Mouse (Mus musculus): ENCODE measurements around the gene Setd2. TPM values are rescaled to one million over a fixed set of nuclear protein-coding genes. Genes with fewer than 3 reads are reported as not detected.

Setd2 gene
- polyA plus RNA-seq, 1 experiment from 2014 or later = 19.7 TPM

DNA sequence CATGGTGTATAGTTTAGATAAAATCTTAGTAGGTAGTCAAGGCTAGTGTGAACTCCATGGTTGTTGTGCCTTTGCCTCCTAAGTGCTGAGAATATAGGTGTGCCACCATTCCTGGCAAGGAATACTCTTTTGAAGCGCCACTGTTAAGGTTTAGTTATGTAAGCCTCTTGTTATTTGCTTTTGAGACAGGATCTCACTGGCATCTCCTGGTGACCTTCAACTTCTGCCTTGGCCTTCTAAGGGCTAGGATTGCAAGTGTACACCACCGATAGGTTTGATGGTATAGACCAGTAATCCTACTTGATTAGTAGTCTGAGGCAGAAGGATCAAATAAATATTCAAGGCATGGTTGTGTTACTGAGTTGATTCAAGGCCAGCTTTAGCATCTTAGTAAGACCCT lies 4.2 kb downstream of the Setd2 start:
- no peaks in the 10 kb centered on the region for H3K9me3 ChIP-seq (replicated peaks)
- no peaks in the 10 kb centered on the region for H3K27me3 ChIP-seq
- peaks cover 34% of the 10 kb centered on the region for H3K4me1 ChIP-seq (replicated peaks)
- no peaks in the 10 kb centered on the region for H3K36me3 ChIP-seq
- no peak for ATAC-seq (replicated peaks; ENCODE audit: insufficient number of reproducible peaks, insufficient read depth, low FRiP score, low read depth)
- H3K9ac ChIP-seq = no peak overlapping the region
- H3K27ac ChIP-seq = no peak overlapping the region
- 89% methylated on average over 2 of the region's 2 CpGs for WGBS
- no peak overlapping the region for H3K4me2 ChIP-seq
- no peak overlapping the region for H3K4me3 ChIP-seq

GRCm38 (mm10) chr9:110538511-110538910 lies 6.1 kb downstream of the Setd2 start:
- Histone ChIP-seq H3K36me3 (no peaks in the 10 kb centered on the region), H3K27ac (no peak overlapping the region), H3K9ac (no peak overlapping the region), H3K27me3 (no peaks in the 10 kb centered on the region), H3K4me3 (no peak overlapping the region), H3K4me2 (no peak overlapping the region), H3K9me3 (replicated peaks) (no peaks in the 10 kb centered on the region), H3K4me1 (replicated peaks) (peaks cover 36% of the 10 kb centered on the region)
- ATAC-seq (replicated peaks; ENCODE audit: insufficient number of reproducible peaks, insufficient read depth, low FRiP score, low read depth) = no peak

DNA sequence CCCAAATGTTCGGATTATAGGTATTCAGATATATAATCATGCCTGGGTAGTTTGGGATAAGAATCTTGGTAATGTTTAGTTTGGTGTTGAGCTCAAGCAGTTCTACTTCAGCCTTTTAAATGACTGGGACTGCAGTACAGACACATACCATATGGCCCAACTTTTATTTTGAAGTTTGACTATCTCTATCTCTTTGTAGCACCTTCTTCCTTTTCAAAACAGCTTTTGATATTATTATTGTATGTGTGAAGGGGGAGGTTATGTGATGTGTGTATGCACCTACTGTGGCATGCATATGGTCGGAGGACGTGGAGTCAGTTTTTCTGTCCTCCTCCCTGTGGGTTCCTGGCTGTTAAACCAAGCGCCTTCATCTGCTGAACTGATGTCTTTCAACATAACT lies 9.6 kb downstream of the Setd2 start:
- Histone ChIP-seq H3K4me2 (no peak overlapping the region), H3K9ac (no peak overlapping the region), H3K36me3 (no peaks in the 10 kb centered on the region), H3K4me3 (no peak overlapping the region), H3K27ac (no peak overlapping the region), H3K27me3 (no peaks in the 10 kb centered on the region), H3K4me1 (replicated peaks) (0 out of 2 replicates have a peak, but pooled peaks cover 6% of the 10 kb centered on the region), H3K9me3 (replicated peaks) (no peaks in the 10 kb centered on the region)
- no peak for ATAC-seq (replicated peaks; ENCODE audit: insufficient number of reproducible peaks, insufficient read depth, low FRiP score, low read depth)
- WGBS = 74% methylated on average over 4 of the region's 4 CpGs

DNA sequence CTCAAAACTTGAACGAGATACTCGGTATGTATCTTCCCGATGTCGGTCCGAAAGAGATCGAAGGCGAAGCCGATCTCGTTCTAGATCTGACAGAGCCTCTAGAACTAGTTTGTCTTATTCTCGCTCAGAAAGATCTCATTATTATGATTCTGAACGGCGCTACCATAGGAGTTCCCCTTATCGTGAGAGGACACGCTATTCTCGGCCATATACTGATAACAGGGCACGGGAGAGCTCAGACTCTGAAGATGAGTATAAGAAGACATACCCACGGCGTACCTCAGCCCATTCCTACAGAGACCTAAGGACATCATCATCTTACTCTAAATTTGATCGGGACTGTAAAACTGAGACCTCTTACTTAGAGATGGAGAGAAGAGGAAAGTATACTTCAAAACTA lies 15.9 kb downstream of the Setd2 start:
- 0 out of 2 replicates have a peak, but pooled peaks cover 2% of the 10 kb centered on the region for H3K4me1 ChIP-seq (replicated peaks)
- 86% methylated on average over 19 of the region's 19 CpGs for WGBS
- no peak for ATAC-seq (replicated peaks; ENCODE audit: insufficient number of reproducible peaks, insufficient read depth, low FRiP score, low read depth)

DNA sequence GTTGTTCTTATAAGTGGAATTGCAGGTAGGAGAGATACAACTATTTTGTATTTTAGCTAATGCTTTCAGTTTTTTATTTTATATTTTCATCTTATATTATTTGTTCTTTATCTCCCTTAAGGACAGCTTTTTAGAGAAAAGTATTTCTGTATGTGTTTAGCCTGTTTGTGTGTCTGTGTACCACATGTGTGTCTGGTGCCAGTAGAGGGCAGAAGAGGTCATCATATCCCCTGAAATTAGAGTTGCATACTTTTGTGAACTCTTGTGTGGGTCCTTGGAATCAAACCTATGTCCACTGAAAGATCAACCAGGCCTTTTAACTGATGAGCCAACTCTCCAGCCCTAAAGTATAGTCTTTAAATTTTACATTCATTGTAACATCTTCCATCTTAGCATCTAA lies 35.9 kb downstream of the Setd2 start:
- Histone ChIP-seq H3K4me2 (no peak overlapping the region), H3K27ac (no peak overlapping the region), H3K27me3 (no peaks in the 10 kb centered on the region), H3K4me1 (replicated peaks) (no peaks in the 10 kb centered on the region), H3K9me3 (replicated peaks) (no peaks in the 10 kb centered on the region), H3K4me3 (no peak overlapping the region), H3K36me3 (peaks cover 76% of the 10 kb centered on the region), H3K9ac (no peak overlapping the region)
- no peak for ATAC-seq (replicated peaks; ENCODE audit: insufficient number of reproducible peaks, insufficient read depth, low FRiP score, low read depth)

More for the DNA sequence above, 15.9 kb downstream of the Setd2 start:
- Histone ChIP-seq H3K27me3 (no peaks in the 10 kb centered on the region), H3K4me2 (no peak overlapping the region), H3K9ac (no peak overlapping the region), H3K36me3 (peaks cover 55% of the 10 kb centered on the region), H3K4me3 (no peak overlapping the region), H3K9me3 (replicated peaks) (no peaks in the 10 kb centered on the region), H3K27ac (no peak overlapping the region)

DNA sequence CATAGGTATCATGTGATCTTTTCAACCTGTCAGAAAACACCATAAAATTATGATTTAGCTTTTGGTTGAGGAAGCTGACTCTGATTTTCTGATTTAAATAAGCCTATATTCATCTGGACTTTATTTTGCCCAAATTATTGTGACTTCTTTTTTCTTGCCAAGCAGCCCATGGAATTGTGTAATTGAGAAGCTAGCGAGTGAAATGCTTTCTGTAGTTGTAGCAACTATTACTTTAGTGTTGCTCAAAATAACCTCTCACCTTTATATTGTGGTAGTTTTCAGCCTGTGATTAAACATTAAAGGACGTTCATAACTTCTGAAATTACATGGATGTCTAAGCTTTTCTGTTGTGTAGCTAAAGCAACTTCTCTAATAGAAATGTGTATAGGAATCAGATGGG lies 49.8 kb downstream of the Setd2 start:
- H3K27ac ChIP-seq = no peak overlapping the region
- no peak overlapping the region for H3K4me2 ChIP-seq

GRCm38 (mm10) chr9:110583521-110583920 lies 51.1 kb downstream of the Setd2 start:
- Histone ChIP-seq H3K9me3 (replicated peaks) (no peaks in the 10 kb centered on the region), H3K27ac (no peak overlapping the region), H3K36me3 (peaks cover 9% of the 10 kb centered on the region; the same call in 1 of the 2 replicates), H3K4me2 (no peak overlapping the region), H3K27me3 (no peaks in the 10 kb centered on the region), H3K9ac (no peak overlapping the region), H3K4me3 (no peak overlapping the region), H3K4me1 (replicated peaks) (peaks cover 4% of the 10 kb centered on the region; the same call in 1 of the 2 replicates)
- WGBS = 79% methylated on average over 1 of the region's 1 CpGs
- ATAC-seq (replicated peaks; ENCODE audit: insufficient number of reproducible peaks, insufficient read depth, low FRiP score, low read depth) = no peak

More for the DNA sequence above, 49.8 kb downstream of the Setd2 start:
- no peak overlapping the region for H3K9ac ChIP-seq
- H3K36me3 ChIP-seq = peaks cover 14% of the 10 kb centered on the region
- H3K9me3 ChIP-seq (replicated peaks) = no peaks in the 10 kb centered on the region
- no peak overlapping the region for H3K4me3 ChIP-seq
- ATAC-seq (replicated peaks; ENCODE audit: insufficient number of reproducible peaks, insufficient read depth, low FRiP score, low read depth) = no peak
- H3K27me3 ChIP-seq = no peaks in the 10 kb centered on the region
- WGBS = 90% methylated on average over 2 of the region's 2 CpGs
- H3K4me1 ChIP-seq (replicated peaks) = peaks cover 4% of the 10 kb centered on the region; the same call in 1 of the 2 replicates

GRCm38 (mm10) chr9:110611471-110611870 lies 79.1 kb downstream of the Setd2 start:
- no peak overlapping the region for H3K9ac ChIP-seq
- no peaks in the 10 kb centered on the region for H3K9me3 ChIP-seq (replicated peaks)
- H3K36me3 ChIP-seq = peaks cover 32% of the 10 kb centered on the region
- H3K27ac ChIP-seq = no peak overlapping the region
- WGBS = 86% methylated on average over 3 of the region's 3 CpGs
- no peak for ATAC-seq (replicated peaks; ENCODE audit: insufficient number of reproducible peaks, insufficient read depth, low FRiP score, low read depth)
- H3K4me3 ChIP-seq = no peak overlapping the region
- H3K27me3 ChIP-seq = no peaks in the 10 kb centered on the region
- no peak overlapping the region for H3K4me2 ChIP-seq
- H3K4me1 ChIP-seq (replicated peaks) = no peaks in the 10 kb centered on the region

DNA sequence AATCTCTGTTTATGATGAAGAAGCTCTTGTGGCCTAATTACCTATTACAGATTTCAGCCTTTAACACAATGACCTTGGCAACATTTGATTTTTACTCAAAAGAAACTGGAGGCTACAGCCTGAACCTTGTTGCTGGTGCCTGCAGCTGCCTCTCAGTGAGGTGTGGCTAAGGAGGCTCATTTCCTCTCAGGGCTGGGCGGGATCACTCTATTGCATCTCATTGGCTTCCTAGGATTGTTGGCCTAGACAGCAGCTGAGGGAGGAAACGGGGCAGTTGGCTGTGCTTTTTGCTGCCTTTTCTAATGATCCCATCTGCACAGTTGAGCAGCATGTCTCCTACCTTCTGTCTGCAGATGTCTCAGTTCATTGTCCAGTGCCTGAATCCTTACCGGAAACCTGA lies 84.7 kb downstream of the Setd2 start:
- ATAC-seq (replicated peaks; ENCODE audit: insufficient number of reproducible peaks, insufficient read depth, low FRiP score, low read depth) = no peak
- H3K4me3 ChIP-seq = no peak overlapping the region
- no peak overlapping the region for H3K9ac ChIP-seq
- H3K27ac ChIP-seq = no peak overlapping the region
- H3K4me2 ChIP-seq = no peak overlapping the region
- 69% methylated on average over 3 of the region's 3 CpGs for WGBS
- H3K36me3 ChIP-seq = peaks cover 55% of the 10 kb centered on the region
- H3K9me3 ChIP-seq (replicated peaks) = no peaks in the 10 kb centered on the region
- H3K27me3 ChIP-seq = no peaks in the 10 kb centered on the region
- H3K4me1 ChIP-seq (replicated peaks) = no peaks in the 10 kb centered on the region

GRCm38 (mm10) chr9:110620180-110620579 lies 87.8 kb downstream of the Setd2 start:
- H3K9ac ChIP-seq = no peak overlapping the region
- H3K27ac ChIP-seq = no peak overlapping the region
- ATAC-seq (replicated peaks; ENCODE audit: insufficient number of reproducible peaks, insufficient read depth, low FRiP score, low read depth) = no peak
- WGBS = 84% methylated on average over 7 of the region's 7 CpGs
- H3K27me3 ChIP-seq = no peaks in the 10 kb centered on the region
- peaks cover 45% of the 10 kb centered on the region for H3K36me3 ChIP-seq
- no peak overlapping the region for H3K4me2 ChIP-seq
- H3K4me1 ChIP-seq (replicated peaks) = peaks cover 8% of the 10 kb centered on the region
- no peak overlapping the region for H3K4me3 ChIP-seq
- H3K9me3 ChIP-seq (replicated peaks) = no peaks in the 10 kb centered on the region

- H3K9me3 ChIP-seq (replicated peaks) = no peaks in the 10 kb centered on the region
- H3K27ac ChIP-seq = no peak overlapping the region
- peaks cover 13% of the 10 kb centered on the region for H3K4me1 ChIP-seq (replicated peaks)
- H3K4me3 ChIP-seq = no peak overlapping the region
- WGBS = 90% methylated on average over 7 of the region's 7 CpGs
- no peak overlapping the region for H3K4me2 ChIP-seq
- H3K27me3 ChIP-seq = no peaks in the 10 kb centered on the region
- peaks cover 40% of the 10 kb centered on the region for H3K36me3 ChIP-seq
- no peak overlapping the region for H3K9ac ChIP-seq
- no peak for ATAC-seq (replicated peaks; ENCODE audit: insufficient number of reproducible peaks, insufficient read depth, low FRiP score, low read depth)
Measured at GRCm38 (mm10) chr9:110620685-110621084, 88.3 kb downstream of the Setd2 start.

DNA sequence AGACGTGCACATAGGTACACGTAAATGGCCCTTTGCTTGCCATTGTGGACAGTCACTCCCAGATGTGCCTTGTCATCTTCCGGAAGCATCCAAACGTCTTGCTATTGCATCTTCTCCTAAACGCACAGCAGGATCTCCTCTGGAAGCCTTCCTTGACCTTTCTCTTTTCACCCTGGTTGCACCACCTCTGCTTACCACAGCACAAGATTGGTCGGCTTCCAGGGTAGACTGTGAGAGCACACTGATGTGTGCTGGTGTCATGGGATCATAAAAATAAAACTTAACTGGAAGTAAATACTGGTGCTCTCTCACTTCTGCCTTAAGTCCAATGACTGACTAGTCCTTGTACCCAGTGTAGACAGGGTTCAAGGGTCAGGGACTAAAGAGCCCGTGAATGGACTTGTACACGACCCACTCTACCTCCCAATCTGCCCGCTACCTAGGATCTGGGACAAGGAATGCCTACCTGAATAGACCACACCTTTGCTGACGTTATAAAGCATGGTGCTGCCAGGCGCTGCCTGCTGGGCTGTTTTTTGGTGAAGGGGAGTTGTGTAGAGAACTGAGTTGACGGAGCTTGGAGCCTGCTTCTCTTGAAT lies 90.3 kb downstream of the Setd2 start:
- no peak for ATAC-seq (replicated peaks; ENCODE audit: insufficient number of reproducible peaks, insufficient read depth, low FRiP score, low read depth)
- Histone ChIP-seq H3K9me3 (replicated peaks) (no peaks in the 10 kb centered on the region), H3K4me1 (replicated peaks) (peaks cover 13% of the 10 kb centered on the region), H3K36me3 (peaks cover 39% of the 10 kb centered on the region), H3K4me3 (no peak overlapping the region), H3K27ac (no peak overlapping the region), H3K27me3 (no peaks in the 10 kb centered on the region), H3K4me2 (no peak overlapping the region), H3K9ac (no peak overlapping the region)
- WGBS = 82% methylated on average over 12 of the region's 12 CpGs

All from heart, embryonic 15.5 days (tissue).